Mouse (Mus musculus) fat pad, adult 2 months (tissue): Measurements from ENCODE around the gene Rpl9-ps6.
"Not testable (repeated sequence)": the region's sequence is repeated elsewhere in the genome, so short reads cannot be mapped to it uniquely, and the experiment has no call there.

ENCODE experiments used
- DNase-seq: peaks from one replicate; pipeline ENCODE4 v3.0.0-alpha.2; 2011; ENCODE audit warnings: low read depth, low spot score; ENCODE audit errors: extremely low read depth

The Rpl9-ps6 gene

GRCm38 (mm10) chr19:32466478-32466877 is at the start of gene Rpl9-ps6:
Gene Rpl9-ps6, minus strand, starts transcription at chr19:32466578.
- DNase-seq = no peak

DNA sequence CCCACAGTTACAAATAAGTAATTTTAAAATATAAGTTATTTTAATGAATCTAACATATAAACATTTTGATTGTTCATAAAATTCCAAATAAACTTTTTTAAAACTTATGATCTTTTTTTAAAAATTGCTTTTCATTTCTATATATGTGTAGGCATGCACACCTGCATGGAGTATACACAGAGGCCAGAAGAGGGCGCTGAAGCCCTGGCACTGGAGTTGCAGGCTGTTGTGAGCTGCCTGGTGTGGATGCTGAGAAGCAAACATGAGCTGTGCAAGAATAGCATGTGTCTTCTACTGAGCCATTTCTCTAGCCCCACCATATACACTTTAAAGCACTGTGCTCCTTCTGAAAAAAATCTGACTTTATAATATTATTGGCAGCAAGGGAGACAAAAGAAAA is 46.1 kb upstream of the Rpl9-ps6 start:
- DNase-seq = no peak

GRCm38 (mm10) chr19:32510962-32511361 is 44.6 kb upstream of the Rpl9-ps6 start:
- no peak for DNase-seq

GRCm38 (mm10) chr19:32510267-32510666 is 43.9 kb upstream of the Rpl9-ps6 start:
- DNase-seq = no peak

- DNase-seq = no peak
Observed at GRCm38 (mm10) chr19:32507526-32507925, 41.1 kb upstream of the Rpl9-ps6 start.

DNA sequence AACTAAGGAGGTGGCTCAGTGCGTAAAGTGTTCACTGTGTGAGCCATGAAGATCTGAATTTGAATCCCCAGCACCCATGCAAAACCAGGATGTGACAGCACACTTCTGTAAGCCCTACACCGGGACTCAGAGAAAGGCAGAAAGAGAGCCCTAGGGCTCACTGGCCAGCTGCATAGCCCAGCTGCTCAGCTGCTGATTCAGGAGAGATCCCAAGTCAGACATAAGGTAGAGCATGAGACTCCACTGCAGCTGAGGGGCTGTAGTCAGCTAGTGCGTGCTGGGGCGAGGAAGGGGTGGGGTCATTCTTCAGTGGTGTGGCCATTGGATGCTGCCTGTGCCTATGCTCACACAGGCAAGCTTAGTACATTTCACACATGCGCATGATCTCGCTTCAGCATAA is 40.7 kb upstream of the Rpl9-ps6 start:
- no peak for DNase-seq

DNA sequence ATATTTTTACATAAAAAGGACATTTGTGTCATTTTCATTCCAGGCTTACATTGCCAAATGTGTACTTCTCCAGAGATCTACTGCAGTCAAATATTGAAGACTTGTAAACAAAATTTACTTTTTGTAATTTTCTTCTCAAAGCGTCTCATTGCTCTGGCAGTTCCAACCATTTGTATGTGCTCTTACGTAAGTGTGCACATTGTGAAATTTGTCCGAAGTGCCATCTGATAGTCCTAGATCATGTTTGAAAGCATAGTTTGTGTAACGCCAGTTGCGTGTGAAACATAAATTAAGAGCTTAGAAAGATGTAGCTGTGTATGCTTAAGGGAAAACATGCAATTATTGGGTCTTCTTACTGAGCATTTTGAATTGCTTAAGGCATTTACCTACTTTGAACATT is 40.1 kb upstream of the Rpl9-ps6 start:
- no peak for DNase-seq

GRCm38 (mm10) chr19:32506081-32506480 is 39.7 kb upstream of the Rpl9-ps6 start:
- DNase-seq = no peak

GRCm38 (mm10) chr19:32501414-32501813 is 35.0 kb upstream of the Rpl9-ps6 start:
- no peak for DNase-seq

DNA sequence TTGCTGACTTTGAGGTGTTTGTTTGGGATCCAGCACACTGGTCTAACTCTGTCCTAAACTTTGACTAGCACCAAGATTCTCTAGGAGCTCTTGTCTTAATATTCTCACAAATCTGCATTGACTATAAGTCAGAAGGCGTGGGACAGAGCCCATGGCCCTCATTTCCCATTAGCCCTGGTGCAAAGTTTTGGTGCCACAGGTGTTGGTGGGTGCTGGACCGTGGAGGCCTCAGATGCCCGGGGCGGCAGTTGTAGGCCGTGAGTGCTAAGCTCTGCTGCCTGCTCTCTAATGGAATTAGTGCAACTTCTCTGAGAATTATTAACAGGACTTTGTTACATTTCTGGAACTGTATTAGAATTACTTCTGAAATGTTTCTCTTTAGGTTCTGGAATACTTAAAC is 31.6 kb upstream of the Rpl9-ps6 start:
- DNase-seq = no peak

DNA sequence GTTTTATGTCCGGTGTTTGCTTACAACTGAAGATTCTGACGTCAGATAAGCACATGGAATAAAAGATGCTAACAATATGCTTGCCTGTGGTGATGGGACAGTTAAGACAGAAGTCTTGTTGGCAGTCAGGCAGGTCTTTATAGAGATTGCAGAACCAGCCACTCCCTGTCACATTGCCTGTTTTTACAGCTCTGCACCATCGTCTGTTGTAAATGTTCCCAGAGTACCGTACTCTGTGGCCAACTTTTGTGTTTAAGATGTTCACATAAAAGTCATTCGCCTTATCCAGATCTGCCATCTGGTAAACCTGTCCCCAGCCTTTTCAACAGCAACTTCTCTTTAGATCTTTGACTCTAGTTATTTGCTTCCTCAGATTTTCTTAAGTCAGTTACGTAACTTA is 31.0 kb upstream of the Rpl9-ps6 start:
- no peak for DNase-seq

- no peak for DNase-seq
Observed at GRCm38 (mm10) chr19:32495034-32495433, 28.7 kb upstream of the Rpl9-ps6 start.

DNA sequence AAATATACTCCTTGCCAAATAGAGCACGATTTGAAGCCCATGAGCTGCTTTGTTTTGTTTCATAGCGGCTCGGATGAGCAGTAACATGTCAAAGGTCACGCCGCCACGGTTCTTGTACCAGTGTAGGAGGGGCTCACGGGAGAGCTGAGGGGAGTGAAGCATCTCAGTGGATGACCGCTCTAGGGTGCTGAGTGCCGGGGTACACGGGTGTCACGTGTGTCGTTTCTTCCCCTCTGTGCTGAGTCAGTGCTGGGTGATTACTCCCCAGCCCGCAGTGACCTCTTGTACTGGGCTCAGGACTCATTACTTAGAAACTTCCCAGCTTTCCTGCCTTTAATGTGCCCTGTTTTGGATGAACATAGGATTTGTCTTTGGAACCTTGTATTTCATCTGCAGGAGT is 28.2 kb upstream of the Rpl9-ps6 start:
- no peak for DNase-seq

- DNase-seq = no peak
Observed at GRCm38 (mm10) chr19:32493471-32493870, 27.1 kb upstream of the Rpl9-ps6 start.

DNA sequence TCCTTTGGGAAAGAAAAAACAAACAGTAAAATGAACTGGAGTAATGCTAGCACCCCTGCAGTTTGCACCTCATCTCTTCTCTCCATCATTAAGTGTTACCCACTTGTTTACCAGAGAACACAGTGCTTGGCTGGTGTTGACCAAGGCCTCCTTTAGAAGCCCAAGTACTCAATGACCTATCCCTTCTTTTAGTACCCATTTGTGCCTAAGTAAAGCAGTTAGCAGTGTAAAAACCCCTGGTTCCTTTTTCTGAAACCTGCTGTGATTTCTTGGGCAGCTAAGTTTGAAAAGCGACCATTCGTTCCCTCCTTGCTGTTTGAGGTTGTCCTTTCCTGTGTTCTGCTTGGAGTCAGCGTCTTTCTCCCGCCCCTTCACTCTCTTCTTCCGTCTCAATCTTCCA is 26.6 kb upstream of the Rpl9-ps6 start:
- no peak for DNase-seq

DNA sequence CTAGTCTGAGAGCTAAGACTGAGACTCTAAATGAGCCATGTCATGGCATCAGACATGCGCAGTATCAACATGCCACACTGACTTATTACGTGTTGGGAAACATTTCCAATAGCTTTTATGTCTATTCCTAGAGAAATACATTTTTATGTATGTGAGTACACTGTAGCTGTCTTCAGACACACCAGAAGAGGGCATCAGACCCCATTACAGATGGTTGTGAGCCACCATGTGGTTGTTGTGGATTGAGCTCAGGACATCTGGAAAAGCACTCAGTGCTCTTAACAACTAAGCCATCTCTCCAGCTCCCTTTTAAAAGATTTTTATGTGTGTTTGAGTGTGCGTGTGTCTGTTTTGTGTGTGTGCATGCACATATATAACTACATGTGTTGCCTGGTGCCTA is 26.0 kb upstream of the Rpl9-ps6 start:
- no peak for DNase-seq

DNA sequence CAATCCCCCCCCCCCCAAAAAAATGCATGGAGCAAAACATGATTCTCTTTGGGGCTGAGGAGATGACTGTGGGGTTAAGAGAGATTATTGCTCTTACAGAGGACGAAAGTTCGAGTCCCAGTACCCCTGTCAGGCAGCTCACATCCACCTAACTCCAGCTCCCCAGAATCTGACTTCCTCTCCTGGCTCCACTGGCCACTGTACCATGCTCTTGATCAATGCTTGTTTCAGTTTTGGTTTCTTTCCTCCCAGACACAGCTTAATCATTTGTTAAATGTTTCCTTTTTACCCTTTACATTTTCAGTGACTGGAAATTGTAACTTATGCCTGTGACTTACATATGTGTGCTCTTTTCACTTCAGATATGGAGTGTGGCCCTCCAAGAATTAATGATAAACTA is 24.6 kb upstream of the Rpl9-ps6 start:
- no peak for DNase-seq

DNA sequence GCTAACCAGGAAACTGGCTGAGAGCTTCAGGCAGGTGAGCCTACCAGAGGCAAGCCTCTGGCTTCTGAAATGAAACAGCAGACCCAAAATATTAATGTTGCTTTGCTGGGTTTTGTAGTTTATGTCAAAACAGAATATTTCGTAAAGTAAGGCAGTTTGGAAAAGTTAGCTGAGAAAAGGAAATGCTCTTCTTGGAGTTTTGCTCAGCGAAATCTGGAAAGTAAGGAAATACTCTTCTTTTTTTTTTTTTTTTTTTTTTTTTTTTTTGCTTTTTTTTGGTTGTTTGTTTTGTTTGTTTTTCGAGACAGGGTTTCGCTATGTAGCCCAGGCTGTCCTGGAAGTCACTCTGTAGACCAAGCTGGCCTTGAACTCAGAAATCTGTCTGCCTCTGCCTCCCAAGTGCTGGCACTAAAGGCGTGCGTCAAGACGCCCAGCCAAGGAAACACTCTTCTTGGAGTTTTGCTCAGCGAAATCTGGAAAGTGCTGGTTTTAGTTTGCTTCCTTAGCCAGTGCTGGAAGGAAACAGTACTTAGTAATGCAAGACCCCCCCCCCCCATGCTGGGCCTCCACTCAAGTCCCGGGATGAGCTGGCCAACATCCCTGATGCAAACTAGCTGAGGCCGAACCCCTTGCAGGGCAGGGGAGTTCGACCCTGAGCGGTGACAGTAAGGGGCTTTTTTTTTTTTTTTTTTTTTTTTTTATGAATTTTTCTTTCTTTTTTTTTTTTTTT is 23.0 kb upstream of the Rpl9-ps6 start:
- DNase-seq = no peak

GRCm38 (mm10) chr19:32487595-32488255 is 21.3 kb upstream of the Rpl9-ps6 start:
- DNase-seq = no peak

DNA sequence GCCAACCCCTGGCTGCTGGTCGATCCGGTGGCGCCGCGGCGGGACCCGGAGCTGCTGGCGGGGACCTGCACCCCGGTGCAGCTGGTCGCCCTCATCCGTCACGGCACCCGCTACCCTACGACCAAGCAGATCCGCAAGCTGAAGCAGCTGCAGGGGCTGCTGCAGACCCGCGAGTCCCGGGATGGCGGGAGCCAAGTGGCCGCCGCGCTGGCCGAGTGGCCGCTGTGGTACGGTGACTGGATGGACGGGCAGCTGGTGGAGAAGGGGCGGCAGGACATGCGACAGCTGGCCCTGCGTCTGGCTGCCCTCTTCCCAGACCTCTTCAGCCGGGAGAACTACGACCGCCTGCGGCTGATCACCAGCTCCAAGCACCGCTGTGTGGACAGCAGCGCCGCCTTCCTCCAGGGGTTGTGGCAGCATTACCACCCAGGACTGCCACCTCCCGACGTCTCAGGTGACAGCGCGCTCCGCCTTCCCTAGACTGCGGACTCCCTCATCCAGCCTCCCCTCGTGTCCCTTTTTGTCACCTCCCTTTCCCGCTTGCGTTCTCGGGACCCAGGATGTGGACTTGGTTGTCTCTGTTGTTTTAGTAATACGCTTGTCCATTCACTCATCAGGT is 19.8 kb upstream of the Rpl9-ps6 start:
- DNase-seq = not testable (repeated sequence)

DNA sequence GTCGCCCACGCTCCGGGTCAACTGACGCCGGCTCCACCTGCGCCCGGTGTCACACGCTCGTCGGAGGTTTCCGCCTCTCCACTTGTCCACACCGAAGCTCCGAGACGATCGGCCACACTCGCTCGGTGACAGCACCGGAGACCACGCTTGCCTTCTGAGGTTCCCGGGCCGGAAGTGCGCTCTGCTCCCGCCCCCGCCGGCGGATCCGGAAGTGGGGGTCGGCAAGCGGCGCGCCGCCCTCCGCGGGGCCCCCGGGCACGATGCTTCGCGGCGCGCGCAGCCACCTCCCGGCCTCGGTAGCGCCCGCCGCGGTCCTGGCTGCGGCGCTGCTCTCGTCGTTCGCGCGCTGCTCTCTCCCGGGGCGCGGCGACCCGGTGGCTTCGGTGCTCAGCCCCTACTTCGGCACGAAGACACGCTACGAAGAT is 19.3 kb upstream of the Rpl9-ps6 start, which contains the start of gene Minpp1:
Gene Minpp1, plus strand, starts transcription at position 89 of the 425 bp plus-strand sequence.
- DNase-seq = no peak
